Mouse (Mus musculus): ENCODE measurements around the gene Nos2.

GRCm38 (mm10) chr11:79008891-79009290 lies 88.3 kb downstream of the Nos2 start:
- TF ChIP-seq CTCF (IDR thresholded peaks at IDR 0.05; ENCODE audit: borderline replicate concordance, control insufficient read depth, extremely low read depth, insufficient read depth, low read length, poor library complexity) = no peak
- no peak for TF ChIP-seq POLR2A (IDR thresholded peaks at IDR 0.05; ENCODE audit: control insufficient read depth, extremely low read depth, insufficient read depth, low read length, poor library complexity)
